Mouse (Mus musculus) CH12.LX (cell line): ENCODE results near the gene Casp4. TPM values are rescaled to one million over a fixed set of nuclear protein-coding genes. Genes with fewer than 3 reads are reported as not detected.
A peak's percentile ranks its signal among the peaks of the same experiment; 100 is the strongest.

ENCODE experiments used
- DNase-seq: peaks from one replicate; pipeline ENCODE4 v3.0.0-alpha.2; 2013; ENCODE audit errors: extremely low read depth
- H3K27ac ChIP-seq: 2 replicates; pipeline ENCODE4 v1.5.1; 2012; ENCODE audit warnings: low read depth, mild to moderate bottlenecking, control low read depth, moderate library complexity; ENCODE audit not compliant: insufficient read depth
- H3K27me3 ChIP-seq: replicated peaks from 2 replicates; pipeline ENCODE3; 2012; ENCODE audit warnings: inconsistent platforms
- H3K36me3 ChIP-seq, 2 experiments: replicated peaks in 1 of 2; 2 replicates each; pipeline versions ENCODE3 to v1.6.1; 2012; ENCODE audit warnings: inconsistent platforms in 1 of 2, low read length in 1 of 2, mild to moderate bottlenecking in 1 of 2, mixed read lengths in 1 of 2, moderate library complexity in 1 of 2; ENCODE audit not compliant: control insufficient read depth in 1 of 2, insufficient read depth in 1 of 2
- H3K4me1 ChIP-seq, 2 experiments: 2 replicates each; pipeline ENCODE4 v1.6.1; 2012; ENCODE audit warnings: inconsistent platforms in 1 of 2, moderate library complexity in 1 of 2; ENCODE audit not compliant: insufficient read depth in 2 of 2, control insufficient read depth in 1 of 2
- H3K4me2 ChIP-seq: 2 replicates; pipeline ENCODE4 v1.6.1; 2012; ENCODE audit warnings: low read depth, mild to moderate bottlenecking, control low read depth; ENCODE audit not compliant: poor library complexity, insufficient read depth, severe bottlenecking
- H3K4me3 ChIP-seq, 3 experiments: fragments of 150-350 bp in 1 of 3; sonication (generic) in 1 of 3; replicated peaks in 1 of 3; 2 replicates each; pipeline versions ENCODE3 to v1.5.1; 2011 to 2012; ENCODE audit warnings: low read depth in 2 of 3, low read length in 2 of 3, mild to moderate bottlenecking in 2 of 3, moderate library complexity in 2 of 3, control low read depth in 1 of 3, improper control_type of control experiment in 1 of 3, inconsistent platforms in 1 of 3, mixed read lengths in 1 of 3; ENCODE audit not compliant: poor library complexity in 1 of 3
- H3K79me2 ChIP-seq: replicated peaks from 2 replicates; pipeline ENCODE4 v1.6.1; 2012; ENCODE audit warnings: mild to moderate bottlenecking, moderate library complexity; ENCODE audit not compliant: control insufficient read depth, poor library complexity, insufficient read depth, severe bottlenecking; ENCODE audit errors: extremely low read depth
- H3K9ac ChIP-seq: 2 replicates; pipeline ENCODE4 v1.6.1; 2012; ENCODE audit warnings: low read depth, mild to moderate bottlenecking, control low read depth, moderate library complexity; ENCODE audit not compliant: insufficient read depth
- H3K9me3 ChIP-seq: replicated peaks from 2 replicates; pipeline ENCODE3; 2012; ENCODE audit warnings: low read length, inconsistent platforms, mixed read lengths
- BHLHE40 ChIP-seq: IDR thresholded peaks from 2 replicates; pipeline ENCODE4 v1.6.1; 2011; ENCODE audit warnings: mild to moderate bottlenecking, low read depth, low read length, improper control_type of control experiment
- CHD1 ChIP-seq: IDR thresholded peaks from 2 replicates; pipeline ENCODE4 v1.6.1; 2012; ENCODE audit warnings: low read depth, low read length, improper control_type of control experiment, inconsistent platforms
- CHD2 ChIP-seq: IDR thresholded peaks from 2 replicates; pipeline ENCODE4 v1.6.1; 2011; ENCODE audit warnings: low read length, improper control_type of control experiment
- CTCF ChIP-seq, 2 experiments: IDR thresholded peaks in 1 of 2; conservative IDR thresholded peaks in 1 of 2; 2 replicates each; pipeline ENCODE4 v1.5.1; 2011 to 2012; ENCODE audit warnings: low read depth in 2 of 2, low read length in 2 of 2, improper control_type of control experiment in 1 of 2, inconsistent platforms in 1 of 2, mild to moderate bottlenecking in 1 of 2, moderate library complexity in 1 of 2
- E2F4 ChIP-seq: IDR thresholded peaks from 2 replicates; pipeline ENCODE4 v1.6.1; 2011; ENCODE audit warnings: low read depth, low read length, improper control_type of control experiment; ENCODE audit not compliant: insufficient replicate concordance
- ELF1 ChIP-seq: IDR thresholded peaks from 2 replicates; pipeline ENCODE4 v1.6.1; 2014; ENCODE audit warnings: low read depth, mild to moderate bottlenecking, inconsistent platforms, low read length, improper control_type of control experiment
- EP300 ChIP-seq: IDR thresholded peaks from 2 replicates; pipeline ENCODE4 v1.6.1; 2011; ENCODE audit warnings: low read length, improper control_type of control experiment
- ETS1 ChIP-seq: conservative IDR thresholded peaks from 2 replicates; pipeline ENCODE4 v1.6.1; 2012; ENCODE audit warnings: low read depth, mild to moderate bottlenecking, inconsistent platforms, low read length, improper control_type of control experiment, moderate library complexity
- GABPA ChIP-seq: IDR thresholded peaks from 2 replicates; pipeline ENCODE4 v1.6.1; 2012; ENCODE audit warnings: low read depth, low read length, improper control_type of control experiment, inconsistent platforms; ENCODE audit not compliant: insufficient replicate concordance
- HCFC1 ChIP-seq: IDR thresholded peaks from 2 replicates; pipeline ENCODE4 v1.6.1; 2012; ENCODE audit warnings: low read depth, mild to moderate bottlenecking, inconsistent platforms, low read length, improper control_type of control experiment
- IRF4 ChIP-seq: IDR thresholded peaks from 2 replicates; pipeline ENCODE4 v1.6.1; 2014; ENCODE audit warnings: low read depth, mild to moderate bottlenecking, inconsistent platforms, low read length, improper control_type of control experiment
- JUN ChIP-seq: IDR thresholded peaks from 2 replicates; pipeline ENCODE4 v1.6.1; 2011; ENCODE audit warnings: low read depth, mild to moderate bottlenecking, low read length, improper control_type of control experiment, moderate library complexity; ENCODE audit not compliant: insufficient read depth
- JUND ChIP-seq: conservative IDR thresholded peaks from 2 replicates; pipeline ENCODE4 v1.6.1; 2011; ENCODE audit warnings: low read depth, low read length, improper control_type of control experiment
- KAT2A ChIP-seq: IDR thresholded peaks from 2 replicates; pipeline ENCODE4 v1.6.1; 2012; ENCODE audit warnings: low read length, improper control_type of control experiment, inconsistent platforms; ENCODE audit not compliant: insufficient replicate concordance
- MAFK ChIP-seq: IDR thresholded peaks from 2 replicates; pipeline ENCODE4 v1.6.1; 2011; ENCODE audit warnings: low read length, improper control_type of control experiment; ENCODE audit not compliant: insufficient replicate concordance
- MAX ChIP-seq: IDR thresholded peaks from 2 replicates; pipeline ENCODE4 v1.6.1; 2011; ENCODE audit warnings: low read length, improper control_type of control experiment
- MAZ ChIP-seq: IDR thresholded peaks from 2 replicates; pipeline ENCODE4 v1.6.1; 2012; ENCODE audit warnings: low read depth, mild to moderate bottlenecking, inconsistent platforms, low read length, improper control_type of control experiment, moderate library complexity
- MEF2A ChIP-seq: IDR thresholded peaks from 2 replicates; pipeline ENCODE4 v1.6.1; 2014; ENCODE audit warnings: low read depth, mild to moderate bottlenecking, inconsistent platforms, low read length, improper control_type of control experiment, borderline replicate concordance
- MXI1 ChIP-seq: IDR thresholded peaks from 2 replicates; pipeline ENCODE4 v1.6.1; 2011; ENCODE audit warnings: mild to moderate bottlenecking, low read depth, low read length, improper control_type of control experiment
- MYC ChIP-seq: IDR thresholded peaks from 2 replicates; pipeline ENCODE4 v1.6.1; 2011; ENCODE audit warnings: low read depth, mild to moderate bottlenecking, improper control_type of control experiment, low read length
- NELFE ChIP-seq: IDR thresholded peaks from 2 replicates; pipeline ENCODE4 v1.6.1; 2011; ENCODE audit warnings: low read depth, low read length, improper control_type of control experiment
- NRF1 ChIP-seq: IDR thresholded peaks from 2 replicates; pipeline ENCODE4 v1.6.1; 2014; ENCODE audit warnings: low read depth, mild to moderate bottlenecking, inconsistent platforms, low read length, improper control_type of control experiment, moderate library complexity
- PAX5 ChIP-seq: IDR thresholded peaks from 2 replicates; pipeline ENCODE4 v1.6.1; 2012; ENCODE audit warnings: low read length, inconsistent platforms, mixed read lengths
- POLR2A ChIP-seq: IDR thresholded peaks from 2 replicates; pipeline ENCODE4 v1.6.1; 2011; ENCODE audit warnings: low read depth, mild to moderate bottlenecking, improper control_type of control experiment, low read length
- POLR2AphosphoS2 ChIP-seq: IDR thresholded peaks from 2 replicates; pipeline ENCODE4 v1.6.1; 2011; ENCODE audit warnings: low read depth, low read length, improper control_type of control experiment
- RAD21 ChIP-seq: IDR thresholded peaks from 2 replicates; pipeline ENCODE4 v1.6.1; 2011; ENCODE audit warnings: low read depth, mild to moderate bottlenecking, low read length, improper control_type of control experiment, moderate library complexity
- RCOR1 ChIP-seq: conservative IDR thresholded peaks from 2 replicates; pipeline ENCODE4 v1.6.1; 2012; ENCODE audit warnings: low read depth, mild to moderate bottlenecking, inconsistent platforms, low read length, improper control_type of control experiment
- SIN3A ChIP-seq: IDR thresholded peaks from 2 replicates; pipeline ENCODE4 v1.6.1; 2012; ENCODE audit warnings: low read length, improper control_type of control experiment, inconsistent platforms
- SMC3 ChIP-seq: IDR thresholded peaks from 2 replicates; pipeline ENCODE4 v1.6.1; 2011; ENCODE audit warnings: low read depth, low read length, improper control_type of control experiment
- TBP ChIP-seq: conservative IDR thresholded peaks from 2 replicates; pipeline ENCODE4 v1.6.1; 2011; ENCODE audit warnings: low read depth, low read length, improper control_type of control experiment
- TCF12 ChIP-seq: IDR thresholded peaks from 2 replicates; pipeline ENCODE4 v1.6.1; 2014; ENCODE audit warnings: low read depth, mild to moderate bottlenecking, inconsistent platforms, low read length, improper control_type of control experiment
- UBTF ChIP-seq: IDR thresholded peaks from 2 replicates; pipeline ENCODE4 v1.6.1; 2012; ENCODE audit warnings: low read depth, mild to moderate bottlenecking, inconsistent platforms, low read length, improper control_type of control experiment, moderate library complexity
- USF1 ChIP-seq: IDR thresholded peaks from 2 replicates; pipeline ENCODE4 v1.6.1; 2014; ENCODE audit warnings: low read depth, mild to moderate bottlenecking, inconsistent platforms, low read length, improper control_type of control experiment
- USF2 ChIP-seq: conservative IDR thresholded peaks from 2 replicates; pipeline ENCODE4 v1.6.1; 2011; ENCODE audit warnings: low read depth, low read length, improper control_type of control experiment
- ZC3H11A ChIP-seq: IDR thresholded peaks from 2 replicates; pipeline ENCODE4 v1.6.1; 2012; ENCODE audit warnings: low read depth, mild to moderate bottlenecking, inconsistent platforms, low read length, improper control_type of control experiment
- ZKSCAN1 ChIP-seq: IDR thresholded peaks from 2 replicates; pipeline ENCODE4 v1.6.1; 2012; ENCODE audit warnings: low read depth, inconsistent platforms, low read length, improper control_type of control experiment, borderline replicate concordance
- ZMIZ1 ChIP-seq: IDR thresholded peaks from 2 replicates; pipeline ENCODE4 v1.6.1; 2012; ENCODE audit warnings: low read depth, mild to moderate bottlenecking, inconsistent platforms, low read length, improper control_type of control experiment
- ZNF384 ChIP-seq: IDR thresholded peaks from 2 replicates; pipeline ENCODE4 v1.6.1; 2012; ENCODE audit warnings: low read depth, low read length, improper control_type of control experiment, inconsistent platforms
- dilution Hi-C: fragments of 300-500 bp; cut with MboI; formaldehyde crosslinking; loops from 2 replicates; pipeline ENCODE4 v1.14.3; 2020; ENCODE audit warnings: low sequenced_read_pairs; ENCODE audit not compliant: extremely low pct_unique_long_range_greater_than_20kb, extremely low pct_ligation_motif_present
- in situ Hi-C: fragments of 300-500 bp; cut with MboI; formaldehyde crosslinking; loops from 3 replicates; pipeline ENCODE4 v1.14.3; 2019; ENCODE audit warnings: low sequenced_read_pairs, low pct_ligation_motif_present, low pct_unique_long_range_greater_than_20kb, mixed read lengths
- polyA plus RNA-seq: library from polyadenylated mRNA; unstranded; fragments of >175 nt; gene quantifications from 2 replicates; pipeline ENCODE4 v1.2.1, GENCODE M21; 2012; ENCODE audit warnings: low read depth; ENCODE audit not compliant: insufficient read length
- total RNA-seq, 2 experiments: library from RNA; depleted of rRNA; stranded (reverse); fragments of 300-350 nt in 1 of 2; fragments of >200 nt in 1 of 2; gene quantifications; 2 replicates each; pipeline ENCODE4 v1.2.3; 2012 to 2014

Gene Casp4
- total and polyA plus RNA-seq, 3 experiments: 83.7 to 182 (median 113) TPM

DNA sequence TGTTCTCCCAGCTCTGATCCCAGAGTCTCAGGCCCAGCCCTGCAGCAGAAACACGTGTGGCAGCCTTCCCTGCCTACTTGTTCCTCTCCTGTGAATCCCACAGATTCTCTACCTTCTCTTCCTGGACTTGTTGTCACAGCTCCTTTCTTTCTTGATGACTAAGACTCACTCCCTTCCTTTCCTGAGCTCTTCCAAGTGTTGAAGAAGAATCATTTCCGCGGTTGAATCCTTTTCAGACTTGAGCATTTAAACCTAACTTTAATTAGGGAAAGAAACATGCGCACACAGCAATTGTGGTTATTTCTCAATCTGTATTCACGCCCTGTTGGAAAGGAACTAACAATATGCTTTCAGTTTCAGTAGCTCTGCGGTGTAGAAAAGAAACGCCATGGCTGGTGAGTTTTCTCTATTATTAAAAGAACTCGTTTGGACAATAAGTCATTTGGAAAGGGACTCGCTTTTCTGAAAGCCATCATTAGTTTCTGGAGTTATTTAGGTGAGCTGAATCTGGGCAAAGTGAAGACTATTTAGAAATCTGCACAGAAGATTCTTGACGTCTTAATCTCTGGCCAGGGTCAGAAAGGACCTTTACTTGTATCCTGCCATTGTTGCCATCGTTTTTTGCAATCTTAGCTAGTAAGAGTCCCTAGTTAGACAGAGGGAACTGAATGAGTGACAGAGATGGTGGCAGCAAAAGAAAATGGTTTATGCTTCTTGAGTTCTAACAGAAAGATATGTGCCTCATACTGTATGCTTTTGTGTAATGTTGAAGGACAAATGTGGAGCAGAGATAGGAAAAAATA lies 10.1 kb upstream of the Casp4 start, which contains the start of gene Casp1:
TSS of gene Casp1 (plus strand) at position 189 of the 803 bp plus-strand sequence.
- Histone ChIP-seq H3K4me2 (peak within 1 kb of the TSS; percentile 89), H3K27ac (peak within 1 kb of the TSS; percentile 95), H3K79me2 (peaks cover 23% of the 10 kb centered on the region), H3K4me1 (peaks cover 0 to 30% of the 10 kb centered on the region in 2 experiments; a peak in 2 of 4 replicates), H3K36me3 (peaks cover 2 to 12% of the 10 kb centered on the region in 2 experiments), H3K27me3 (no peaks in the 10 kb centered on the region), H3K9me3 (no peaks in the 10 kb centered on the region), H3K4me3 (peak within 1 kb of the TSS; percentile 58 to 93 (median 84)), H3K9ac (peak within 1 kb of the TSS; percentile 99)
- in situ Hi-C loops (loop anchor here (10.0 kb wide), 1 partner anchor 154 kb away; no protein-coding TSS in a partner anchor), dilution Hi-C loops (no loop called here)
- DNase-seq: peak; percentile 71
- TF ChIP-seq HCFC1: peak; percentile 11
- peak; percentile 57 for TF ChIP-seq ETS1
- peak; percentile 66 for TF ChIP-seq NRF1
- TF ChIP-seq ELF1: 0 out of 2 replicates have a peak, but pooled peaks have one; percentile 26
- TF ChIP-seq TBP: peak; percentile 86
- no peak for TF ChIP-seq USF2
- TF ChIP-seq UBTF: no peak
- TF ChIP-seq CHD2: 0 out of 2 replicates have a peak, but pooled peaks have one; percentile 44
- TF ChIP-seq JUN: peak; percentile 13; the same call in 1 of the 2 replicates
- TF ChIP-seq ZMIZ1: 0 out of 2 replicates have a peak, but pooled peaks have one; percentile 24
- no peak for TF ChIP-seq PAX5
- no peak for TF ChIP-seq USF1
- 0 out of 2 replicates have a peak, but pooled peaks have one; percentile 15 for TF ChIP-seq MAZ
- TF ChIP-seq ZC3H11A: no peak
- no peak for TF ChIP-seq ZKSCAN1
- TF ChIP-seq BHLHE40: peak; percentile 38
- TF ChIP-seq IRF4: peak; percentile 76
- 0 out of 2 replicates have a peak, but pooled peaks have one; percentile 29 for TF ChIP-seq POLR2AphosphoS2
- no peak for TF ChIP-seq KAT2A
- peak; percentile 32; the same call in 1 of the 2 replicates for TF ChIP-seq POLR2A
- peak; percentile 66 for TF ChIP-seq EP300
- TF ChIP-seq MEF2A: 0 out of 2 replicates have a peak, but pooled peaks have one; percentile 29
- peak; percentile 76 for TF ChIP-seq MAFK
- peak; percentile 84 for TF ChIP-seq MAX
- TF ChIP-seq RCOR1: 0 out of 2 replicates have a peak, but pooled peaks have one; percentile 51
- TF ChIP-seq CTCF (conservative IDR thresholded peaks at IDR 0.05 in 1 of 2, IDR thresholded peaks at IDR 0.05 in 1 of 2; ENCODE audit: low read depth in 2 of 2, low read length in 2 of 2): no peak
- TF ChIP-seq SIN3A: peak; percentile 86
- peak; percentile 70 for TF ChIP-seq NELFE
- TF ChIP-seq GABPA: no peak
- TF ChIP-seq SMC3: no peak
- peak; percentile 45; the same call in 1 of the 2 replicates for TF ChIP-seq TCF12
- TF ChIP-seq E2F4: no peak
- no peak; the same call in none of the 2 replicates for TF ChIP-seq ZNF384
- no peak for TF ChIP-seq RAD21
- TF ChIP-seq MXI1: peak; percentile 90
- TF ChIP-seq CHD1: peak; percentile 95
- peak; percentile 83 for TF ChIP-seq MYC
- no peak for TF ChIP-seq JUND
